Mouse (Mus musculus) urinary bladder, postnatal 10 days (tissue): ENCODE data around the gene Gm7995.
"Not testable (repeated sequence)": the region's sequence is repeated elsewhere in the genome, so short reads cannot be mapped to it uniquely, and the experiment has no call there.

Experiments used
- DNase-seq: peaks from one replicate; pipeline ENCODE4 v3.0.0; 2022; ENCODE audit warnings: low spot score

The Gm7995 gene

GRCm38 (mm10) chr14:42309910-42310309, at the start of gene Gm7995:
Gene Gm7995 (plus strand): TSS chr14:42310210.
- DNase-seq: not testable (repeated sequence)

GRCm38 (mm10) chr14:42297258-42297657, 12.8 kb upstream of the Gm7995 start, which contains the start of gene Gm9611:
Gene Gm9611 (minus strand): TSS chr14:42297358.
- DNase-seq: not testable (repeated sequence)
